Mouse (Mus musculus): Measurements from ENCODE around the gene B4galnt2.

The B4galnt2 gene

DNA sequence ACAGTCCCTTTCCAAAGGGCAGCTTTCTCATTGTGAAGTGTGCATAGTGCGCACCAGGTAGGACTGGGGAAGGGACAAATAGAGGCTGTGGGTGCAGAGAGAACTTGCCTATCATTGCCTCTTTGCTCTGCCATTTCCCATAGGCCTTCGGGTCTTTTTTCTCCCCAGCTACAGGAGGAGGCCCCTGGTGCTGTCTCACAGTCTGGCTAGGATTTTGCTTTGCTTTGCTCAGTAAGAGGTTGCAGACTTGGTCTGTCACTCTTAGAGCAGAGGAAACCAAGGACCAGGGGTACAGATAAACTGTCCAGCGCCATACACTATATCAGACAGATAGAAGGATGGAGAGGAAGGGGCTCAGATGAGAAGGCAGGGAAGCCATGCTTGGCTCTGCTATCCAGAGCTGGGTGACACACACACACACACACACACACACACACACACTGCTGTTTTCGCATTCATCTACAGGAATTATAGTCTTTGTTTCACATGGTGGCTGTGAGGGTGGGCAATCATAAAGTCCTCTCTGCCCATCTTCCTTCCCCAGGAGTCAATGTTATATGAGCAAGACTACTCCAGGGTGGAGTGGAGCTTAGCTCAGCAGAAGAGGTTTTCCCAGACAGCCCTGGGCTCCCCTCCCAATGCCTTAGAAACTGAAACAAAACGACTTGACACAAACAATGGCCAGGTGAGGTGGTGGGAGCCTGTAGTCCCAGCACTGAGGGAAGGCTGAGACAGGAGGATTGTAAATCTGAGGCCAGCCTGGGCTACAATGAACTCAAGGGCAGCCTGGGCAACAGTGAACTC is 73.8 kb downstream of the B4galnt2 start:
- DNase-seq (ENCODE audit: low read depth, low spot score): no peak

DNA sequence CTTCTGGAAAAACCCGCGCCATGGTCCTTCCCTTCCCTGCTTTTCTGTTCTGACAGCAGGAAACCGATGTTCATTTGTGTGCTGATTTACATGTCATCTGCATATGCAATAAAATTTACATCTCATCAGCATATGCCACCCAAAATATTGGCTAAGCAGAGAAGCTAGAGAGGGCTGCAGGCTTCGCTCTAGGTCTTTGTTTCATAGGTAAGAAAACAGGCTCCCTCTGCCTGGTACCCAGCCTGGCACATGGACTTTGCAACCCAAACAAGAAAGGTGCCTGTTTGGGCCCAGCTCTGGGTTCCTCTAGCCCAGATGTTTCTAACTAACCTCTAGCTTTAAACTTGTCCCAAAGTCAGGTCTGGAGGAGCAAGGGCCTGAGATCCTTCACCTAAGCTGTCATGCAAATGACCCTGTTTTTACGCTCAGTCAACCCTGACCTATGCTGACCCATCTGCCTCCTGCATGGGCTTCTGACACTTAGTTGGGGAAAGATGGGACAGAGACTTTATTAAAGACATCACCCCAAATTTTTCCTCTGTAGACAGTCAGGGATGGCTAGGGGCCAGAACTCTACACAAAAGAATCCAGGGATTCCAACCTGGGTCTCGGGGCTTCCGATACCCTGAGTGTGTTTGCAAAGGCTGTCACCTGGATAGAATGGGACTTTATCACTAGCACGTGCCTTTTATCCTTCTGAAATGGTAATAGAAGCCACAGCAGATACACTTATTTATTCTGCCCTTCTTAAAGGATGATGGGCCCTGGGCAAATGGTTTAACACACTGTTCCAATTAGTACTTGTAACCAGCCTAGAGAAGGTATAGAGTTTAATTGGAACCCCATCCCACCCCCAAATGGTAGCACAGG is 75.5 kb downstream of the B4galnt2 start:
- no peak for DNase-seq (ENCODE audit: low read depth, low spot score)

DNA sequence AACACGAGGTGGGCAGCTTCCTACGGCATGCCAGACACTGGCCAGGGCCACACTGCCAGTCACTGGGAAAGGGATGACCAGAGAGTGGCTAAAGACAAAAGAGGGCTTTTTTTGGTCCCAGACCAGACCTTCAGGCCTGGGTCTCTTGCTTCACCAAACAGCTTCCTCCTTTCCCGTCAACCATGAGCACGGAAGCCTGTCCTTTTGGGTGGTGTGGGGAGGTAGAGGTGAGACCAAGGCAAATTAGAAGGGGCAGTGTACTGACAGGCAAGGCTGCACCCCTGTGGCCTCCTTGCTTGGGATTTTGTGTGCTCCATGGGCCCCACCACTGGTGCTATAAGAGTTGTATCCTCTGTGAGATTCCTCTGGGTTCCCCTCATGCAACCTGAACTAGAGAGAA is 76.1 kb downstream of the B4galnt2 start:
- no peak for DNase-seq (ENCODE audit: low read depth, low spot score)

DNA sequence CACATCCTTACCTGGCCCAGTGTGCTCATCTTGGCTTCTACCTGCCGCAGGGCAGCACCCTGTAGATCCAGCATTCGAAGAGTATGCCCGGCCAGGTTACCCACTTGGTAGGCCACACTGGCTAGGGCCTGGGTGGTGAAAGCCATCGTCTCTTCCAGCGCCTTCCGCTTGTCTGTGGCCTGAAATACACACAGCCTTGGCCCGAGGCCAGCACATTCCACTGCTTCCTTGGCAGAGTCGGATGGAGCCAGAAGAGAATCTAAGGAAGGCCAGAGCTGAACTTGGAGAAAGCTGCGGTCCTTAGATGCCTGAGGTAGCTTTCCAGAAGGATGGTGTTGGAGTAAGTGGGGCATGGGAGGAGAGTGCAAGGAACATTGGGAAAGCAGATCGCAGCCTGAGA is 77.6 kb downstream of the B4galnt2 start, which contains the start of gene Gngt2:
Gngt2 (plus strand) TSS at position 158 of the 400 bp plus-strand sequence.
- DNase-seq (ENCODE audit: low read depth, low spot score): no peak

DNA sequence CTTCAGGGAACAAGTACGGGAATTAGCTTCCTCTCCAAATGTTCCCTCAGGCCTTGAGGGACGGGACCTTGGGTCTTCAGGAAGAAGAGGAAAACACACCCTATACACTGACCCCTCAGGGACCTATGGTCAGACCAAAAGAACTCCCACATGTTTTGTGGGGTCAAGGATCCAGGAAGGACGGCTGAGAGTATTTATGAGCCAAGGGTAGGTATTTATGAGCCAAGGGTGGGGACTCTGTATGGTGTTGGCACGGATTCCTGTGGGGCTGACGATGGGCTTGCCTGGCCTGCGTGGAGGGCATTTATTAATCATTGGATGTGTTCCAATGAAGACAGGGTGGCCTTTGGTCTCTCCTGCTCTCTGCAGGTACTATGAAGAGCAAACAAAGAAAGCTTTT is 78.3 kb downstream of the B4galnt2 start:
- no peak for DNase-seq (ENCODE audit: low read depth, low spot score)

DNA sequence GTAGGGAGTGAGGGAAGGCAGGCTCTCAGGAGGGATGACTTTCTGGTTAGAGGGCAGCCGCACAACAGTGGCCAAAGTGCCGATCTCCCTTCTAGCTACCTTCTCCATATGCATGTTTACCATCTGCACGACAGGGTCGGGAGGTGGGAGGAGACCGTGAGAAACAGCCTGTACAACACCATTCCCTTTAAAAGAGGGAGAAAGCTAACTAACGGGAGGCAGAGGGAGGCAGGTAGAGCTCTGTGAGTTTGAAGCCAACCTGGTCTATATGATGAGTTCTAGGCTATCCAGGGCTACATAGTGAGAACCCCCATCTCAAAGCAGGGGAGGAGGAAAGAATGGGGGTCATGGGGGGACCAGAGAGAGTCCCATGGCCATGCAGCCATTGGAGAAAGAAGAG is 78.9 kb downstream of the B4galnt2 start:
- DNase-seq (ENCODE audit: low read depth, low spot score): no peak

DNA sequence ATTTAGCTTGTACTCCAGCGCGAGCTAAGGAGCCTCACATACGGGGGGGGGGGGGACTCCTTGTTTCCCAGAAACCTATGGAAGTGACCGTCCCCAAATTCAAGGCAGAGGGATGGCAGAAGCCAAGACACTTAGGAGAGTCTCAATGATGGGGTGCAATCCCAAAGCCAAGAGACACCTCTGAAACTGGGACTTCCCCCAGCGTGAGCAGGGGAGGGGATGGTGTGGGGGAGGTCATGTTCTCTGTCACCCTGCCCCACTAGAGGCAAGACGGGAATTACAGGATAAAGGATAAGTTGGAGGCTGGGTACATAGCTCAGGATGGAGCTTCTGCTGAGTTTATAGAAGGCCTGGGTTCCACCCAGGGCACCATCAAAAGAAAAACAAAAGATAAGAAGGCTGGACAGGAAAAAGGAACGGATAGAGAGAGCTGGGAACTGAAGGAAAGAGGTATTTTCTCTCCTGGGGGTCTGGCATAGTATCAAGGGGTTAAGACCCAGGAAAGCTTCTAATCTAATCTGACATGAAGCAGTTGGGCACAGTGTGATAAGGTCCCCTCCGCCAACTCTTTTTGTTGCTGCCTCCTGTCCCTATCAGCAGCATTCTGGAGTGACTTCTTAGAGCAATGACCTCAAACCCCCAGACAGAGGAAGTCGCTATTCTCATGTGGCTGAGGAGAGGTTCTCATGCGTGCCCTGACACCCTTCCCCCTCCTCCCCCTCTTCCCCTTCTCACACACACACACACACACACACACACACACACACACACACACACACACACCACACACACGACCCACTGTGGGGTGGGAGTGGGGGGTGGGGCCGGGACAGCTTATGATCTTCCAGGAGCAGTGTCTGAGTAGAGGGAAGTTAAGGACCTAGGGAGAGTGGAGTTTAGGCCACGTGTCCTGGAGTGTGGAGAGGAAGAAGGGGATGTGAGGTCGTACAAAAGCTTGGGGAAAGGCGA is 79.7 kb downstream of the B4galnt2 start:
- no peak for DNase-seq (ENCODE audit: low read depth, low spot score)

DNA sequence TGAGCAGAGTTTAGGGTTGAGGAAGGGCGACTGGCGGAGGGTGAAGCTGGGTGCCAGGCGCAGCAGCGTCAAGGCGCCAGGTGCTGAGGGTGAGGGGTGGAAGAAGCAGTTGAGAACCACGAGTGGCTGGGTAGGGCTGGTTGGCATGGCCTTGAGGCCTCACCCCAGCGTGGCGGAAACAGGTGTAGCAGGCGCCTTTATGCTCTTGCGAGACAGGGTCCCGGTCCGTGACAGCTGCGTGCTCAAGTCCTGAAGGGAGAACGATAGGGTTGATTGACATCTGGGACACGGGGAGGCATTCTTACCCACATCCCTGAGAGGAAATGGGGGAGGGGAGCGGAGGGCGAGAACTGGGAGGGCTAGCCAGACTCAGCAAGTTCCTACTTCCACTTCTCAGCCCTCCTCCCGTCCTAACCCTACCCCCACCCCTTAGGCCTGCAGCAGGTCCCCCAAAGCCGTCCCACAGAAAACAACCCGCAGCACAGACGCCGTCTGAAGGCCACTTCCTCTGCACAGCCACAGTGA is 80.5 kb downstream of the B4galnt2 start:
- no peak for DNase-seq (ENCODE audit: low read depth, low spot score)

DNA sequence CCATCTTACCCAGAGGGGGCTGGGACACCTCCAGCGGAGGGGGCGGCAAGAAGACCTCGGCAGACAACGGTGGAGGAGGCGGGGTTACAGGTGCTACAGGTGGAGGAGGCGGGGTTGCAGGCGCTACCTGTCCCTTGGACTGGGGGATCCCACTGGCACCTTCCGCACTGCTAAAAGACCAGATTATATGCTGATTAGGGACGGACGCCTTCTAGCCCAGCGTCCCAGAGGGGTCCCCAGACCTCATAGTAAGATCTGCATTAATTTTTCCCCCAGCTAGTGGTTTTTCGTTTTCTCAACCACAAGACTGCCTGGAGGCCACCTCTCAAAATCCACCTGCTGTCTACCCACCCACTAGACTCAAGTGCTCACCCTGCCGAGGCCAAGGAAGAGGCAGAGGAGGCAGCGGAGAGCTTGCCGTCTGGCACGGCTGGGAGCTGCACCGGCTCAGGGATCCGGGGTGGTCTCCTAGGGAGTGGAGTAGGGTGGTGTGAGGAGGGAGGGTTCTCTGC is 81.0 kb downstream of the B4galnt2 start:
- no peak for DNase-seq (ENCODE audit: low read depth, low spot score)

DNA sequence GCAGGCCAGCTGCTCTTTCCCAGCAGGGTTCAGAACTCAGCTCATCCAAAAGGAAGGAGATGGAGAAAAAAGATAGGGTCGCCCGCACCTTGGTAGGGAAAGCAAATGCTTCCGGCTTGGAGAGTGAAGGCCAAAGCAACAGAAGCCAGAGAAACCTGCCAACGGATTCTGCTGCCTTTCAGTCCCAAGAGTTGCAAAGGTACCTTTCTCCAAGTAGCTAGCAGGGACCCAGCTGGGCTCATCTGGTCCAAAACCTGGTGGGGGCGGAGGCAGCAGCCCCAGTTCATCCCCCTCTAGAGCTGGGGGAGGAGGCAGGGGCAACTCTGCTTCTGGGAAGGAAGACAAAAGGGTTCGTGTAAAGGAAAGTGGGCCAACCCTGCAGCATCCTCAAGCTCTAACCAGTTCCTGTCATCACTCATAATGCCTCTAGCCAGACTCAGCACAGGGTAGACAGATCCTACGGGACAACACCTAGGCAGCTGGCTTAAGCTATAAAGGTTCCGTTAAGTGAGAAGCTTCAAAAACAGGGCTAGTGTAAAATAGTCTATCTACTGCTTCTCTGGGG is 81.6 kb downstream of the B4galnt2 start:
- no peak for DNase-seq (ENCODE audit: low read depth, low spot score)

DNA sequence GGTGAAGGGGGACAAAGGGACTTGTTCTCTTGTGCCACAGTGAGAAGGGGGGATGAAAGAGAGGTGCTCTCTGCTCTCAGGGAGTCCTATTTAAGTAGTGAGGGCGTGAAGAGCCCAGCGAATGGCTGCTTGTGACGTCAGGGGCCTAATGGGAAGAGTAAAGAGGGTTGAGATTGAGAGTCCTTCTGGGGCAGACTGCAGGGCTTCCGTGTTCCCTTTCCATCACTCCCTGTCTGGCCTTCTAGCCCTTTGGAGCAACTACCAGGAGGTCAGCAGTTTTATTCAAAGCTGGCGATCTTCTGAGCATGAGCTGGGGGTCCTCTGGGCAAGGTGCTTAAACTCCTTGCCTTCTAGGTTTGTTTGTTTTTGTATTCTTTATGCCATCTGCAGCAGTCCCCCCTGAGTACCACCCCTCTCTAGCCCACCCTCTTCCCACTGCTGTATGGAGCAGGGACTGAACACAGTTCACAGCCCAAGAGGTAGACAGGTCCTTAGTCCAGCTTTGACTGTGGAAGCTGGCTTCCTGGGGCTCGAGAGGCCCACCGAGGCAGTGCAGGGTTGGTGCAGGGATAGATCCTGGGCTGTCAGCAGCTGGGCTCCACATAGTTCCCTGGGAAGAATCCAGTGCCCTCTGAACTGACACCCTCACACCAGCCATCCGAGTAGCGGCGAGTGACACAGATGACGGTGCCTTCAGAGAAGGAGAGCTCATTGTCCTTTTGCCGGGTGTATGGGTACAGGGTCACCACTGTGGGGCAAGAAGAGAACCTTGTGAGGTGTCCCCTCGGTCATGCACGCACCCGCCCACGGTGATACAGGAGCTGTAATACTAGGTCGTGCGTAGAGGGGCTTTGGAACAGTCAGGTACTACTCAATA is 82.3 kb downstream of the B4galnt2 start:
- no peak for DNase-seq (ENCODE audit: low read depth, low spot score)

DNA sequence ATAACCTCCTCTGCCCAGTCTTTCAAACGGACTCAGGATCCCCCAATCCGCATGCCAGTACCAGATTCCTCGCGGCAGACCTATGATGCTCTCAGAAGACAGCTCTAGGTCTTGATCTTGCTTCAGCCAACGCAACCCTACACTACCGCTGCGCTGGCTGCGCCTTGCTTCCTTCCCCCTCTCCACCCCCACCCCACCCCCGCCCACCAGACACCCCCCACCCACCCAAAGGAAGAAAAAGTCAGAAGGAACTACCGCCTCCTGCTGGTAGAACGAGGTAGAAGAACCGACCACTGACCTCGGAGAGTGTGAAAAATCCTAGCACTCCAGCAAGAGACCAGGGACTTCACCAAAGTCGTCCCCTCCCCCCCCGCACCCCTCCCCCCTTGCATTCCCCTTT is 83.0 kb downstream of the B4galnt2 start:
- no peak for DNase-seq (ENCODE audit: low read depth, low spot score)

DNA sequence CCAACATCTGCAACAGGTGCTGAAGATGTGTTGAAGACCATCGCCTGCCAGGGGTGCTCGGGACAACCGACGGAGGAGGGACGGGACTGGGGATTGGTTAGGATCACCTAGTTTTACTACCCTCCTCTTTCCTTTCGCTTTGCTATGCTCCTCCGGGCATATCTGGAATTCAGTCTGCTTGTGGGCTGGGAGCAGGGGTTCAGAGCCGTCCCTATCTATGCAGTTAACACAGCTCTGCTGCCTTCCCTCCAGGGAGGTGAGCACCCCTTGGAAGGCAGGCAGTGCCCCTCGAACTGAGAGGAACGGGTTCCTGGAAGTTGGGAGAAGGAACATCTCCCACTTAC is 83.4 kb downstream of the B4galnt2 start:
- DNase-seq (ENCODE audit: low read depth, low spot score): no peak

DNA sequence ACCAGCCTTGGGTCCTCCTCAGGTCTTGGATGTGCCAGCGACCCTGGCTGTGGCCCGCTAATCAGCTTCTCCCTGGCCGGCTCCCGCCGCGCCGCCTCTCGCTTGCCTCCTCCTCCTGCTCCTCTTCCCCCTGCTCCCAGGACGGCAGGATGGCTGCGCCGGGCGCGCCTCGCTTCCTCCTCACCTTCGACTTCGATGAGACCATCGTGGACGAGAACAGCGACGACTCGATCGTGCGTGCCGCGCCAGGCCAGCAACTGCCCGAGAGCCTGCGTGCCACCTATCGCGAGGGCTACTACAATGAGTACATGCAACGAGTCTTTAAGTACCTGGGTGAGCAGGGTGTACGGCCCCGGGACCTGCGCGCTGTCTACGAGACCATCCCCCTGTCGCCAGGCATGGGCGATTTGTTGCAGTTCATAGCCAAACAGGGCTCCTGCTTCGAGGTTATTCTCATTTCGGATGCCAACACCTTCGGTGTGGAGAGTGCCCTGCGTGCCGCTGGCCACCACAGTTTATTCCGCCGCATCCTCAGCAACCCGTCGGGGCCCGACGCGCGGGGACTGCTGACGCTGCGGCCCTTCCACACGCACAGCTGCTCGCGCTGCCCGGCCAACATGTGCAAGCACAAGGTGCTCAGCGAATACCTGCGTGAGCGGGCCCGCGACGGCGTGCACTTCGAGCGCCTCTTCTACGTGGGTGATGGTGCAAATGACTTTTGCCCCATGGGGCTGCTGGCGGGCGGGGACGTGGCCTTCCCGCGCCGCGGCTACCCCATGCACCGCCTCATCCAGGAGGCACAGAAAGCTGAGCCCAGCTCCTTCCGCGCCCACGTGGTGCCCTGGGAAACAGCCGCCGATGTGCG is 84.0 kb downstream of the B4galnt2 start:
- DNase-seq (ENCODE audit: low read depth, low spot score): no peak

DNA sequence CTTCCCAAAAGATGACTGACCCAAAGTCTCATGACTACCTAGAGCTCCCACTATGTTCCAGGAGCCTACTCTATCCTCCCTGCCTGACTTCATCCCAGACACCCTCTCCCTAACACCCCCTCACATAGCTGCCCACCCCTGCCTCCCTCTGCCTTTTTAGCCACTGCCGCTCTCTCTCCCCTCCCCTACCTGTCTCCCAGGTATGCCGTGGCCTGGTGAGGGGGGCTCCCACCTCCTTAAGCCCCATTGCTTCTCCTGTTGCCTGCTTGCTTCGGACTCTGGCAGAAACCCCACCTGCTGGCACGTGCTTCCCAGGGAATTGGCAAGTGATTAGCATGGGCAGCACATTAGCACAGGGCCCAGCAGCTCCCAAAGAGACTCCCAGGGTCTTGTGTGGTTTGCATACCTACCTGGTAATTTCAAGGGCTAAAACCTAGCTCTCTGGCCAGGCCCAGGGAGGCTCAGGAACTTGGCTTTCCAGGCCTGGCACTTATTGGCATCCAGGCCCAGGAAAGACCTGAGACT is 85.1 kb downstream of the B4galnt2 start:
- DNase-seq (ENCODE audit: low read depth, low spot score): no peak

DNA sequence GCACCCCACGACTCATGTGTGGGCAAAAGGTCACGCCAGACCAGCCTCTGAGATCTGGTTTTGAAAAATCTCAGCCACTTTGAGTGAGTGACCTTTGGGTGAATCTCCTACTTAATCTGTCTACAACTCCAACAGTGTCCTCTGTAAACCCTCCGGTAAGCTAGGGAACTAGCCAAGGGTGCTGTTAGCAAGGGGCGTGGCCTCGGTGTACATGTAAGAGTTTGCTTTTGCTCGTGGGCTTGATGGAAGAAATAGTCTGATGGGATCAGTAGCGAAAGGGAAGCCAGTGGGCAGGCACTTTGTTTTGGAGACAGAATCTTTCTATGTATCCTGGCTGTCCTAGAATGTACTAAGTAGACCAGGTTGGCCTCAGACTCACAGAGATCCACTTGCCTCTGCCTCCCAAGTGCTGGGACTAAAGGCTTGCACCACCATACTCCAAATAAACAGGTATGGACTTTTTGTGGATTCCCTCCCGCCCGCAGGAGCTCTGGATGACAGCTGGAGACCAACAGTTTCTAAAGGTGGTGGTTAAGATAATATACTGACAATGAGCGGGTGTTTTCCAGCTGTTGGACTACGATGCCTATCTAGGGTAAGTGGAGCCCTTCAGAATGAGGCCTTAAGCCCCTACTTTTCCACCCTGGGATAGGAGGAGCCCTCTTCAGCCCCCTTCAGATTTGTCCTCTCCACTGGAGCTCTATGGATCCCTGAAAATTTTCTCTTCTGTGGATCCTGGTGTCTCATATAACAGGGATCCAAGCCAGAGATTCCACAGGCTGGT is 86.3 kb downstream of the B4galnt2 start:
- no peak for DNase-seq (ENCODE audit: low read depth, low spot score)

DNA sequence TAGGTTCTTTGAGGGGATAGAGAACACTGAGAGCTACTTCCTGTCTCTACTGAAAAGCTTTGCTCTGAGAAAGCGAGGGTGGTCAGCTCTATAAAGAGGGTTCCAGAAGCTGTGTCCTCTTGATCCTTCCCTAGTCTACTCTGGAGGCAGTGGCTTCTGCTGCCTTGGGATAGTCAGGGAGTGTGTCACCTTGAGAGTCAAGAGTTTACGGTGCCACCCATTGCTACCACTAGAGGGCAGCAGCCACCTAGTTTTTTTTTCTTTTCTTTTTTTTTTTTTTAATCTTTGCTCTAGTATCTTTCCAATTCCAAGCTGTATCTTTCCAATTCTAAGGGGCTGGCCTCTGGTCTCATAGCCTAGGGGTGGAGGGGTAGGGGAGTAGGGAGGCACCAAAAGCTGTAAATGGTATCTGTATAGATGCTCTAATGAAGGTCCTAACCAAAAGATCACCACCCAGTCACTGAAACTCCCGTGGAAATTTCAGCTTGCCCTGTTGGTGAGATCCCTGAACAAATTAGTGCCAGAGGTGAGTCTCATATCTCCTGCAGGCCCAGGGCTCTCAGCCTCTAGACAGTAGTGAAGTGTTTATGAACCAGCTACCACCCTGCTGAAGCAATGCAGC is 87.1 kb downstream of the B4galnt2 start:
- DNase-seq (ENCODE audit: low read depth, low spot score): peak; percentile 73

DNA sequence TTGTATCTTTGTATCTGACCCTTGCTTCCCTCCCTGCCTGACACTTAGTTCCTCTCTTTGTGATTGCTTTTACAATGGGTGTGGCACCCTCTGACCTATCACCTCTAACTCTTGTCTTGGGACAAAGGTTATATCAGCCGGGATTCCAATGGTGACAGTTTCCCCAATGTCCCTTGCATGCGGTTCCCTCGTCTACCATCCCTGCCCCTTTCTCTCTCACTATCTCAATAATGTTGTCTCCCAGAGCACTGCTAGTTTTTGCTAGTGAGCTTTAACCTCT is 87.6 kb downstream of the B4galnt2 start:
- no peak for DNase-seq (ENCODE audit: low read depth, low spot score)
